Mouse (Mus musculus): Measurements from ENCODE around the gene Minpp1. TPM values are rescaled to one million over a fixed set of nuclear protein-coding genes. Genes with fewer than 3 reads are reported as not detected.
A peak's percentile ranks its signal among the peaks of the same experiment; 100 is the strongest.

Minpp1 gene
- total and polyA plus RNA-seq, 3 experiments = 62.6 to 197 (median 68.8) TPM

DNA sequence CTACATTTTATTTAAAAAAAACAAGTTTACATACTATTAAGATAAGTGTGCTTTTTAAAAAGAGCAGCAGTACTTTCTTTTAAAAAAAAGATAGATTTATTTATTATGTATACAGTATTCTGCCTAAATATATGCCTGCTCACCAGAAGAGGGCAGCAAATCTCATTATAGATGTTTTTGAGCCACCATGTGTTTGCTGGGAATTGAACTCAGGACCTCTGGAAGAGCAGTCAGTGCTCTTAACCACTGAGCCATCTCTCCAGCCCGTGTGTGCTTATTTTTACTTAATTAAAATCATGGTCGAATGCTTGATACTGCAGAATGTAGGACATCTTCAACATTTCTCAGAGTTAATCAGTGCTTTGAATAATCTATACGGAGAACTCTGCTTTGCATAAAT lies 35.9 kb downstream of the Minpp1 start:
- ATAC-seq (ENCODE audit: extremely low read depth, insufficient number of reproducible peaks, low FRiP score, poor library complexity, severe bottlenecking) = no peak

GRCm38 (mm10) chr19:32522247-32522646 lies 36.7 kb downstream of the Minpp1 start:
- H3K4me3 ChIP-seq (ENCODE audit: low read depth, low read length) = no peak overlapping the region
- H3K36me3 ChIP-seq (replicated peaks) = peaks cover 22% of the 10 kb centered on the region
- DNase-seq (ENCODE audit: low spot score) (no peak), ATAC-seq (ENCODE audit: extremely low read depth, insufficient number of reproducible peaks, low FRiP score, poor library complexity, severe bottlenecking) (no peak)
- peaks cover 32% of the 10 kb centered on the region for H3K4me1 ChIP-seq (ENCODE audit: insufficient read depth, low read depth, low read length)
- H3K9me3 ChIP-seq (replicated peaks) = 0 out of 2 replicates have a peak, but pooled peaks cover 4% of the 10 kb centered on the region
- H3K27me3 ChIP-seq (ENCODE audit: insufficient read depth, low read length) = no peaks in the 10 kb centered on the region
- no peak for TF ChIP-seq CTCF (IDR thresholded peaks at IDR 0.05; ENCODE audit: low read depth, low read length)
- TF ChIP-seq POLR2AphosphoS5 (IDR thresholded peaks at IDR 0.05; ENCODE audit: insufficient replicate concordance, low read depth, low read length) = no peak
- TF ChIP-seq GATA2 (IDR thresholded peaks at IDR 0.05; ENCODE audit: borderline replicate concordance, low read depth, low read length) = no peak
- TF ChIP-seq GATA1 (IDR thresholded peaks at IDR 0.05; ENCODE audit: borderline replicate concordance, low read length) = no peak
- no peak for TF ChIP-seq TAL1 (conservative IDR thresholded peaks at IDR 0.05; ENCODE audit: low read depth, low read length)

More for the DNA sequence above, 35.9 kb downstream of the Minpp1 start:
- TF ChIP-seq CTCF (IDR thresholded peaks at IDR 0.05; ENCODE audit: low read depth, low read length) (no peak), GATA1 (IDR thresholded peaks at IDR 0.05; ENCODE audit: borderline replicate concordance, low read length) (no peak), GATA2 (IDR thresholded peaks at IDR 0.05; ENCODE audit: borderline replicate concordance, low read depth, low read length) (no peak), TAL1 (conservative IDR thresholded peaks at IDR 0.05; ENCODE audit: low read depth, low read length) (no peak), POLR2AphosphoS5 (IDR thresholded peaks at IDR 0.05; ENCODE audit: insufficient replicate concordance, low read depth, low read length) (no peak)
- Histone ChIP-seq H3K36me3 (replicated peaks) (peaks cover 30% of the 10 kb centered on the region), H3K9me3 (replicated peaks) (0 out of 2 replicates have a peak, but pooled peaks cover 4% of the 10 kb centered on the region), H3K4me1 (ENCODE audit: insufficient read depth, low read depth, low read length) (peaks cover 32% of the 10 kb centered on the region), H3K27me3 (ENCODE audit: insufficient read depth, low read length) (no peaks in the 10 kb centered on the region), H3K4me3 (ENCODE audit: low read depth, low read length) (no peak overlapping the region)
- no peak for DNase-seq (ENCODE audit: low spot score)

DNA sequence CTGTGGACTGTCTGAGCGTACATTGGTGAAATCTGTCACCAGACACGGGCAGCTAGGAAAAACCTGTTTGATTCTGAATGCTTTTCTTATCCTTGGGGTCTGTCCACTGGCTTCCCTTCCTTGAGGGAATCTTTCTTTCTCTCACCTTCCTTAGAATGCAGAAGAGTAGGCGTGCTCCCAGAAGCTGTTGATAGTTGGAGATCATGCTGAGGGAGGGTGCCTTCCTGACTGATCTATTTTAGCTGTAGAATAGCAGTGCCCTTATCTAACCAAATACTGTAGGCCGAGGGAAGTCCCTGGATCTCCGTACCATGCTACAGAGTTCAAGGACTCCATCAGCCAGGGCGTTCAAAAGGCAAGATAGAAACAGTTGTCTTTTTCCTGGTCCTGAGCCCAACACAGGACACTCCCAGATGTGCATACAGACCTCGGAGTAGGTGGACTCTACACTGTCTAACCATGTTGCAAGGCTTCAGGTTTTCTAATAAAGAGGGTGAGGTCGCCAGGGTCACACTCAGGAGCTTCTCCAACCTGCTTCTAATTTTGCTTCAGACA lies 37.3 kb downstream of the Minpp1 start:
- H3K9me3 ChIP-seq (replicated peaks) = 0 out of 2 replicates have a peak, but pooled peaks cover 4% of the 10 kb centered on the region
- DNase-seq (ENCODE audit: low spot score) = no peak
- peaks cover 31% of the 10 kb centered on the region for H3K4me1 ChIP-seq (ENCODE audit: insufficient read depth, low read depth, low read length)
- no peaks in the 10 kb centered on the region for H3K27me3 ChIP-seq (ENCODE audit: insufficient read depth, low read length)
- peaks cover 17% of the 10 kb centered on the region for H3K36me3 ChIP-seq (replicated peaks)
- TF ChIP-seq CTCF (IDR thresholded peaks at IDR 0.05; ENCODE audit: low read depth, low read length) (no peak), GATA1 (IDR thresholded peaks at IDR 0.05; ENCODE audit: borderline replicate concordance, low read length) (no peak), POLR2AphosphoS5 (IDR thresholded peaks at IDR 0.05; ENCODE audit: insufficient replicate concordance, low read depth, low read length) (no peak), GATA2 (IDR thresholded peaks at IDR 0.05; ENCODE audit: borderline replicate concordance, low read depth, low read length) (no peak), TAL1 (conservative IDR thresholded peaks at IDR 0.05; ENCODE audit: low read depth, low read length) (no peak)
- ATAC-seq (ENCODE audit: extremely low read depth, insufficient number of reproducible peaks, low FRiP score, poor library complexity, severe bottlenecking) = no peak
- H3K4me3 ChIP-seq (ENCODE audit: low read depth, low read length) = no peak overlapping the region

GRCm38 (mm10) chr19:32523769-32524515 lies 38.4 kb downstream of the Minpp1 start:
- H3K36me3 ChIP-seq (replicated peaks) = peaks cover 9% of the 10 kb centered on the region
- TF ChIP-seq GATA2 (IDR thresholded peaks at IDR 0.05; ENCODE audit: borderline replicate concordance, low read depth, low read length) (no peak), POLR2AphosphoS5 (IDR thresholded peaks at IDR 0.05; ENCODE audit: insufficient replicate concordance, low read depth, low read length) (no peak; the same call in 1 of the 2 replicates), CTCF (IDR thresholded peaks at IDR 0.05; ENCODE audit: low read depth, low read length) (no peak), TAL1 (conservative IDR thresholded peaks at IDR 0.05; ENCODE audit: low read depth, low read length) (no peak), GATA1 (IDR thresholded peaks at IDR 0.05; ENCODE audit: borderline replicate concordance, low read length) (no peak)
- peak overlapping the region; percentile 48; the same call in 1 of the 2 replicates for H3K4me3 ChIP-seq (ENCODE audit: low read depth, low read length)
- no peaks in the 10 kb centered on the region for H3K27me3 ChIP-seq (ENCODE audit: insufficient read depth, low read length)
- H3K9me3 ChIP-seq (replicated peaks) = 0 out of 2 replicates have a peak, but pooled peaks cover 4% of the 10 kb centered on the region
- ATAC-seq (ENCODE audit: extremely low read depth, insufficient number of reproducible peaks, low FRiP score, poor library complexity, severe bottlenecking) (peak; percentile 92), DNase-seq (ENCODE audit: low spot score) (peak; percentile 80)
- peaks cover 31% of the 10 kb centered on the region for H3K4me1 ChIP-seq (ENCODE audit: insufficient read depth, low read depth, low read length)

- TF ChIP-seq GATA1 (IDR thresholded peaks at IDR 0.05; ENCODE audit: borderline replicate concordance, low read length) (no peak), GATA2 (IDR thresholded peaks at IDR 0.05; ENCODE audit: borderline replicate concordance, low read depth, low read length) (no peak), CTCF (IDR thresholded peaks at IDR 0.05; ENCODE audit: low read depth, low read length) (no peak), POLR2AphosphoS5 (IDR thresholded peaks at IDR 0.05; ENCODE audit: insufficient replicate concordance, low read depth, low read length) (no peak), TAL1 (conservative IDR thresholded peaks at IDR 0.05; ENCODE audit: low read depth, low read length) (no peak)
- no peak overlapping the region for H3K4me3 ChIP-seq (ENCODE audit: low read depth, low read length)
- H3K36me3 ChIP-seq (replicated peaks) = peaks cover 4% of the 10 kb centered on the region
- no peaks in the 10 kb centered on the region for H3K27me3 ChIP-seq (ENCODE audit: insufficient read depth, low read length)
- H3K4me1 ChIP-seq (ENCODE audit: insufficient read depth, low read depth, low read length) = peaks cover 28% of the 10 kb centered on the region
- H3K9me3 ChIP-seq (replicated peaks) = 0 out of 2 replicates have a peak, but pooled peaks cover 4% of the 10 kb centered on the region
- ATAC-seq (ENCODE audit: extremely low read depth, insufficient number of reproducible peaks, low FRiP score, poor library complexity, severe bottlenecking) (no peak), DNase-seq (ENCODE audit: low spot score) (no peak)
Measured at GRCm38 (mm10) chr19:32524516-32524860, 38.9 kb downstream of the Minpp1 start.

DNA sequence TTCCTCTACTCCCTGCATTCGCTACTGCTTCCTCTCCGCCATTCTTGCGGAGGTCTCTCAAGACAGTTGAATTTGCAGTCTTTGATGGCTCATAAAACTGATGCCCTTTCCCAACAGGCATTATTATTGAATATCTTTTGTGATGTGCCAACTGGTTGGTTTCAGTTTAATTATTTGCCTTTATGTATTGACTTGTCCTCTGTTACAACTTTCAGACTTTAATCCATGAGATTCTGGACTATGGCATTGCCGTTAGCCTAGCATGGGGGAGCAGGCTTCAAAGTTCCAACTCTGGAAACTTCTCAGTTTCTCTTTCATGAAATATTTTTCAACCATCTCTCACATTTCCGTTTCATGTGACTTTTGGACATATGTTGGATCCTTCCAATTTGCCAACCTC lies 41.6 kb downstream of the Minpp1 start:
- Histone ChIP-seq H3K4me3 (ENCODE audit: low read depth, low read length) (no peak overlapping the region), H3K9me3 (replicated peaks) (no peaks in the 10 kb centered on the region), H3K4me1 (ENCODE audit: insufficient read depth, low read depth, low read length) (peaks cover 25% of the 10 kb centered on the region), H3K27me3 (ENCODE audit: insufficient read depth, low read length) (0 out of 2 replicates have a peak, but pooled peaks cover 3% of the 10 kb centered on the region), H3K36me3 (replicated peaks) (no peaks in the 10 kb centered on the region)
- no peak for DNase-seq (ENCODE audit: low spot score)
- no peak for TF ChIP-seq POLR2AphosphoS5 (IDR thresholded peaks at IDR 0.05; ENCODE audit: insufficient replicate concordance, low read depth, low read length)
- no peak for TF ChIP-seq TAL1 (conservative IDR thresholded peaks at IDR 0.05; ENCODE audit: low read depth, low read length)
- TF ChIP-seq GATA2 (IDR thresholded peaks at IDR 0.05; ENCODE audit: borderline replicate concordance, low read depth, low read length) = no peak
- TF ChIP-seq GATA1 (IDR thresholded peaks at IDR 0.05; ENCODE audit: borderline replicate concordance, low read length) = no peak
- TF ChIP-seq CTCF (IDR thresholded peaks at IDR 0.05; ENCODE audit: low read depth, low read length) = no peak
- no peak for ATAC-seq (ENCODE audit: extremely low read depth, insufficient number of reproducible peaks, low FRiP score, poor library complexity, severe bottlenecking)

Data from G1E (cell line).